Comparison of ENCODE assay signal across 9 mouse cellular contexts in genomic region chr2:10098598-10099215, GRCm38 (mm10). TPM values are rescaled to one million over a fixed set of nuclear protein-coding genes. Genes with fewer than 3 reads are reported as not detected.
DNase-seq lines count a peak whose midpoint lies in the region; ATAC-seq and TF ChIP-seq lines count a peak whose summit lies in the region.
"Had no signal": no experiment of that assay in that cellular context is flagged by ENCODE, and none has a peak within 500 bp of the region (broad histone marks: within the 10 kb centered on the region; RNA-seq: fewer than 3 reads in every experiment).

No protein-coding gene starts in this region.

- no peaks in the 10 kb centered on the region for H3K9me3 ChIP-seq in kidney, embryonic 14.5 days (ENCODE audit: control insufficient read depth, low read length)
- no peaks in the 10 kb centered on the region for H3K9me3 ChIP-seq in E14TG2a.4 (ENCODE audit: low read length)
- H3K9me3 ChIP-seq in neural tube, embryonic 13.5 days: no peaks in the 10 kb centered on the region
- H3K9me3 ChIP-seq: stomach, embryonic 15.5 days had no signal

- no peak for ATAC-seq in kidney, embryonic 14.5 days (ENCODE audit: low FRiP score, low TSS enrichment)
- 0 out of 2 replicates have a peak, but pooled peaks have one; percentile 20 for ATAC-seq in neural tube, embryonic 13.5 days (ENCODE audit: low read depth)

- no peak overlapping the region for H3K4me3 ChIP-seq in kidney, embryonic 14.5 days (ENCODE audit: low read length)
- H3K4me3 ChIP-seq in E14TG2a.4 (replicated peaks; ENCODE audit: low read length): no peak overlapping the region
- H3K4me3 ChIP-seq in neural tube, embryonic 13.5 days: no peak overlapping the region
- H3K4me3 ChIP-seq: stomach, embryonic 15.5 days had no signal

- DNase-seq in kidney, adult 11 months: peak; percentile 21
- DNase-seq in c-Kit-positive CD71-negative TER-119-negative erythroid progenitor cells, embryonic 14.5 days (ENCODE audit: low read depth): peak; percentile 44
- peak; percentile 60 for DNase-seq in forelimb bud, embryonic 11.5 days (ENCODE audit: low read depth, low spot score)
- peak; percentile 71 to 73 for DNase-seq in left cerebral cortex, postnatal 14 days (ENCODE audit: low spot score in 2 of 2)
- no peak for DNase-seq in gastrocnemius, postnatal 25 days

- H3K27ac ChIP-seq in kidney, embryonic 14.5 days (ENCODE audit: low read depth, low read length): no peak overlapping the region
- H3K27ac ChIP-seq in neural tube, embryonic 13.5 days (replicated peaks): no peak overlapping the region
- H3K27ac ChIP-seq: stomach, embryonic 15.5 days had no signal

- H3K4me1 ChIP-seq in kidney, embryonic 14.5 days (ENCODE audit: control insufficient read depth, insufficient read depth, low read length): no peaks in the 10 kb centered on the region
- H3K4me1 ChIP-seq in E14TG2a.4 (replicated peaks; ENCODE audit: low read depth, low read length): 0 out of 2 replicates have a peak, but pooled peaks cover 6% of the 10 kb centered on the region
- no peaks in the 10 kb centered on the region for H3K4me1 ChIP-seq in neural tube, embryonic 13.5 days (replicated peaks)
- H3K4me1 ChIP-seq: stomach, embryonic 15.5 days had no signal

- no peak overlapping the region for H3K4me2 ChIP-seq in kidney, embryonic 14.5 days (replicated peaks; ENCODE audit: low read depth, low read length)
- no peak overlapping the region for H3K4me2 ChIP-seq in neural tube, embryonic 13.5 days
- H3K4me2 ChIP-seq: stomach, embryonic 15.5 days had no signal

- H3K36me3 ChIP-seq in kidney, embryonic 14.5 days (ENCODE audit: control insufficient read depth, insufficient read depth, low read length): no peaks in the 10 kb centered on the region; the same call in 1 of the 2 replicates
- H3K36me3 ChIP-seq in E14TG2a.4 (ENCODE audit: insufficient read depth, low read length): no peaks in the 10 kb centered on the region
- peaks cover 10% of the 10 kb centered on the region for H3K36me3 ChIP-seq in neural tube, embryonic 13.5 days
- H3K36me3 ChIP-seq: stomach, embryonic 15.5 days had no signal

- H3K9ac ChIP-seq in kidney, embryonic 14.5 days (ENCODE audit: low read depth, low read length): no peak overlapping the region
- H3K9ac ChIP-seq in neural tube, embryonic 13.5 days: no peak overlapping the region
- H3K9ac ChIP-seq: stomach, embryonic 15.5 days had no signal

- 33% methylated on average over 9 of the region's 9 CpGs for WGBS in kidney, embryonic 14.5 days
- WGBS in neural tube, embryonic 13.5 days: 38% methylated on average over 9 of the region's 9 CpGs

- peak; percentile 64 for TF ChIP-seq CTCF in E14TG2a.4 (conservative IDR thresholded peaks at IDR 0.05; ENCODE audit: low read length)

- no peaks in the 10 kb centered on the region for H3K27me3 ChIP-seq in kidney, embryonic 14.5 days (ENCODE audit: control insufficient read depth, insufficient read depth, low read length)
- H3K27me3 ChIP-seq in E14TG2a.4 (ENCODE audit: insufficient read depth, low read length): no peaks in the 10 kb centered on the region
- no peaks in the 10 kb centered on the region for H3K27me3 ChIP-seq in neural tube, embryonic 13.5 days
- H3K27me3 ChIP-seq: stomach, embryonic 15.5 days had no signal

- intact Hi-C loops in left cerebral cortex, postnatal 14 days (cut with DNase I): no loop called here

RNA-seq across cellular contexts. Expression of gene Kin, which starts 18.3 kb away (rescaled TPM):
- polyA plus RNA-seq in kidney, embryonic 14.5 days (2014; fragmentation: Nextera tagmentation; extraction: Ambion mirVana): 29.9 and 37.9 TPM in 2 replicates
- 10 to 100 TPM; 11.1 to 13.4 TPM for total RNA-seq in left cerebral cortex, postnatal 14 days (2021)
- 34.4 and 36.9 TPM in 2 replicates for polyA plus RNA-seq in neural tube, embryonic 13.5 days (2015; fragmentation: Nextera tagmentation; extraction: Ambion mirVana)
- 1 to 10 TPM; 5.0 to 6.1 TPM for total RNA-seq in gastrocnemius, postnatal 25 days (2021)

RNA-seq across cellular contexts. Expression of gene Atp5c1, which starts 18.4 kb away (rescaled TPM):
- polyA plus RNA-seq in kidney, embryonic 14.5 days (2014; fragmentation: Nextera tagmentation; extraction: Ambion mirVana): 703 and 779 TPM in 2 replicates
- 100 to 1,000 TPM; 294 to 299 TPM for total RNA-seq in left cerebral cortex, postnatal 14 days (2021)
- 532 and 575 TPM in 2 replicates for polyA plus RNA-seq in neural tube, embryonic 13.5 days (2015; fragmentation: Nextera tagmentation; extraction: Ambion mirVana)
- 100 to 1,000 TPM; 828 to 842 TPM for total RNA-seq in gastrocnemius, postnatal 25 days (2021)

RNA-seq across cellular contexts. Expression of gene Itih2, which starts 32.5 kb away (rescaled TPM):
- 0.61 and 0.87 TPM in 2 replicates for polyA plus RNA-seq in kidney, embryonic 14.5 days (2014; fragmentation: Nextera tagmentation; extraction: Ambion mirVana)
- total RNA-seq in left cerebral cortex, postnatal 14 days (2021): 1 to 10 TPM; 3.0 to 4.0 TPM
- 2.0 and 2.2 TPM in 2 replicates for polyA plus RNA-seq in neural tube, embryonic 13.5 days (2015; fragmentation: Nextera tagmentation; extraction: Ambion mirVana)
- under 1 TPM; 0.36 to 0.67 TPM for total RNA-seq in gastrocnemius, postnatal 25 days (2021)

RNA-seq across cellular contexts. Expression of gene Taf3, which starts 50.3 kb away (rescaled TPM):
- 13.0 and 18.5 TPM in 2 replicates for polyA plus RNA-seq in kidney, embryonic 14.5 days (2014; fragmentation: Nextera tagmentation; extraction: Ambion mirVana)
- total RNA-seq in left cerebral cortex, postnatal 14 days (2021): 10 to 100 TPM; 12.5 to 13.5 TPM
- polyA plus RNA-seq in neural tube, embryonic 13.5 days (2015; fragmentation: Nextera tagmentation; extraction: Ambion mirVana): 14.2 and 14.6 TPM in 2 replicates
- 1 to 10 TPM; 6.4 to 7.6 TPM for total RNA-seq in gastrocnemius, postnatal 25 days (2021)

RNA-seq across cellular contexts. Expression of gene Itih5, which starts 54.7 kb away (rescaled TPM):
- polyA plus RNA-seq in kidney, embryonic 14.5 days (2014; fragmentation: Nextera tagmentation; extraction: Ambion mirVana): 2.5 and 3.9 TPM in 2 replicates
- total RNA-seq in left cerebral cortex, postnatal 14 days (2021): 10 to 100 TPM; 13.8 to 16.3 TPM
- 8.4 and 8.9 TPM in 2 replicates for polyA plus RNA-seq in neural tube, embryonic 13.5 days (2015; fragmentation: Nextera tagmentation; extraction: Ambion mirVana)
- total RNA-seq in gastrocnemius, postnatal 25 days (2021): 10 to 100 TPM; 16.3 to 17.4 TPM
